Mouse (Mus musculus): ENCODE measurements at regions not wholly inside any gene's neighbourhood (a gene's known extent, or its start where the extent isn't known, plus 50 kb on each side); places are given as distances from the start of the nearest gene placed in this dataset.

DNA sequence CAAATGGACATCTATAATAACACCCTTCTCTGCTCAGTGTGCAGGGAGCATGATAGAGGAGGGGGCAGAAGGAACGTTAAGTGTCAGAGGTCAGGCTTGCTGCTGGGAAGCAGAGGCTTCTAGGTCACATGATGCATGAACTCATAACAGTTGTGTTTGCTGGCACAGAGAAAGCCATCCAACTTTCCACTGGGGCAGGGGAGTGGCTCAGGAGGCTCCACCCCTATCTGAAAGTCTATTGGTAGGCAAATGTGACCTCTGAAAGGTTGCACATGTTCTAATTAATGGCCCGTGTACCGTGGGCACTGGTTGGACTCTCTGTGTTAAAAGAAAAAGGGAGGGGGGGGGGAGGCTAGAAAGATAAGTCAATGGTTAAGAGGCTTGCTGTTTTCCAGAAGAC is 224.6 kb downstream of the Slc16a7 start:
- Histone ChIP-seq H3K9ac (replicated peaks; ENCODE audit: low read length) (no peak overlapping the region), H3K9me3 (replicated peaks; ENCODE audit: control insufficient read depth, low read length) (no peaks in the 10 kb centered on the region), H3K27ac (replicated peaks; ENCODE audit: low read depth, low read length) (no peak overlapping the region), H3K27me3 (ENCODE audit: control insufficient read depth, insufficient read depth, low read length) (no peaks in the 10 kb centered on the region), H3K4me3 (ENCODE audit: low read depth, low read length) (no peak overlapping the region), H3K4me2 (ENCODE audit: low read depth, low read length) (no peak overlapping the region), H3K4me1 (ENCODE audit: control insufficient read depth, insufficient read depth, low read length) (no peaks in the 10 kb centered on the region), H3K36me3 (replicated peaks; ENCODE audit: control insufficient read depth, insufficient read depth, low read depth, low read length) (no peaks in the 10 kb centered on the region)
- no peak for DNase-seq (ENCODE audit: low spot score)
- 46% methylated on average over 3 of the region's 3 CpGs for WGBS
- 0 out of 2 replicates have a peak, but pooled peaks have one; percentile 44 for ATAC-seq (replicated peaks; ENCODE audit: insufficient number of reproducible peaks, low FRiP score, low TSS enrichment, low read depth)

DNA sequence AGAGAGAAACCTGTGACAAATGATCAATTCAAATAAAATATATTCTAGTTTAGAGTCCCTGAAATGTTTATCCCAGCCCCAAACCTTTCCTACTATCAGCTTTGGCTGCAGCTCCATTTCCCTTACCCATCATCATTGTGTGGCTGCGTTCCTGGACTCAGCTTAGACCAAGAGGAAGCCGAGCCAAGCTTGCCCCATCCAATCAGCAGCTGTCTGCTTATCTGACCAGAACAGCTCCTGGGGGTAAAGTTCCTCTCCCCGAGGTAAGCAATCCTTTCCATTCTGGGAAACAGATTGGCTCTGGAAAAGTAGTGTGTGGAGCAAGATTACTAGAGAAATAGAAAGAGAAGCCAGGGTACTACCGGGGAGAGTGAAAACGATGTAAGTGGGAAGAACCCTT is 228.2 kb downstream of the Slc16a7 start:
- no peak overlapping the region for H3K27ac ChIP-seq (replicated peaks; ENCODE audit: low read depth, low read length)
- no peak overlapping the region for H3K9ac ChIP-seq (replicated peaks; ENCODE audit: low read length)
- 59% methylated on average over 5 of the region's 5 CpGs for WGBS
- no peak for DNase-seq (ENCODE audit: low spot score)
- no peaks in the 10 kb centered on the region for H3K4me1 ChIP-seq (ENCODE audit: control insufficient read depth, insufficient read depth, low read length)
- no peak for ATAC-seq (replicated peaks; ENCODE audit: insufficient number of reproducible peaks, low FRiP score, low TSS enrichment, low read depth)
- no peaks in the 10 kb centered on the region for H3K36me3 ChIP-seq (replicated peaks; ENCODE audit: control insufficient read depth, insufficient read depth, low read depth, low read length)
- no peak overlapping the region for H3K4me3 ChIP-seq (ENCODE audit: low read depth, low read length)
- no peaks in the 10 kb centered on the region for H3K27me3 ChIP-seq (ENCODE audit: control insufficient read depth, insufficient read depth, low read length)
- H3K9me3 ChIP-seq (replicated peaks; ENCODE audit: control insufficient read depth, low read length) = no peaks in the 10 kb centered on the region
- H3K4me2 ChIP-seq (ENCODE audit: low read depth, low read length) = no peak overlapping the region

GRCm38 (mm10) chr10:125148753-125149152 is 240.5 kb downstream of the Slc16a7 start:
- ATAC-seq (replicated peaks; ENCODE audit: insufficient number of reproducible peaks, low FRiP score, low TSS enrichment, low read depth) = no peak
- no peak overlapping the region for H3K27ac ChIP-seq (replicated peaks; ENCODE audit: low read depth, low read length)
- H3K9me3 ChIP-seq (replicated peaks; ENCODE audit: control insufficient read depth, low read length) = no peaks in the 10 kb centered on the region
- no peak overlapping the region for H3K4me2 ChIP-seq (ENCODE audit: low read depth, low read length)
- no peak overlapping the region for H3K4me3 ChIP-seq (ENCODE audit: low read depth, low read length)
- DNase-seq (ENCODE audit: low spot score) = peak; percentile 16
- no peaks in the 10 kb centered on the region for H3K36me3 ChIP-seq (replicated peaks; ENCODE audit: control insufficient read depth, insufficient read depth, low read depth, low read length)
- no peaks in the 10 kb centered on the region for H3K4me1 ChIP-seq (ENCODE audit: control insufficient read depth, insufficient read depth, low read length)
- H3K9ac ChIP-seq (replicated peaks; ENCODE audit: low read length) = no peak overlapping the region
- H3K27me3 ChIP-seq (ENCODE audit: control insufficient read depth, insufficient read depth, low read length) = no peaks in the 10 kb centered on the region
- 25% methylated on average over 2 of the region's 2 CpGs for WGBS

- H3K4me1 ChIP-seq (ENCODE audit: control insufficient read depth, insufficient read depth, low read length) = no peaks in the 10 kb centered on the region
- no peaks in the 10 kb centered on the region for H3K36me3 ChIP-seq (replicated peaks; ENCODE audit: control insufficient read depth, insufficient read depth, low read depth, low read length)
- no peak overlapping the region for H3K27ac ChIP-seq (replicated peaks; ENCODE audit: low read depth, low read length)
- DNase-seq (ENCODE audit: low spot score) (no peak), ATAC-seq (replicated peaks; ENCODE audit: insufficient number of reproducible peaks, low FRiP score, low TSS enrichment, low read depth) (no peak)
- H3K27me3 ChIP-seq (ENCODE audit: control insufficient read depth, insufficient read depth, low read length) = no peaks in the 10 kb centered on the region
- no peaks in the 10 kb centered on the region for H3K9me3 ChIP-seq (replicated peaks; ENCODE audit: control insufficient read depth, low read length)
- H3K4me3 ChIP-seq (ENCODE audit: low read depth, low read length) = no peak overlapping the region
- H3K9ac ChIP-seq (replicated peaks; ENCODE audit: low read length) = no peak overlapping the region
- no peak overlapping the region for H3K4me2 ChIP-seq (ENCODE audit: low read depth, low read length)
These were observed 242.0 kb downstream of the Slc16a7 start for GRCm38 (mm10) chr10:125147239-125147782.

DNA sequence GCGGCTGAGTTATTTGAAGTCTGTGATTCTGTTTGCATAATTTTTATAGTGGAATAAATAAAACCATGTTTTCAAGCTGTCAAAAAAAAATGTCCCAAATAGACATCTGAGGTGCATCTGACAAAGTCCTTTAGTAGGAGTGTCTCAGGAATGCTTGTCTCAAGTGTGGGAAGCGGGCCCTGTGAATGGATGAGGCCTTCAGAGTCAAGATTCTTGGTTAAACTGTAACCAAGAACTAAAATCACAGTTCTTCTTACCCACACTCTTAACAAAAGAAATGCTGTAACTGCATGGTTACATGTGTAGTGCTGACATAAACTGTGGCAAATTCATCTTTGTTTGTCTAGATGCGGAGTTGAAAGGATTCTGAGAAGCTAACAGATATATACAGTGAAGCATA is 242.9 kb downstream of the Slc16a7 start:
- Histone ChIP-seq H3K4me3 (ENCODE audit: low read depth, low read length) (no peak overlapping the region), H3K4me1 (ENCODE audit: control insufficient read depth, insufficient read depth, low read length) (no peaks in the 10 kb centered on the region), H3K9ac (replicated peaks; ENCODE audit: low read length) (no peak overlapping the region), H3K27ac (replicated peaks; ENCODE audit: low read depth, low read length) (no peak overlapping the region), H3K4me2 (ENCODE audit: low read depth, low read length) (no peak overlapping the region), H3K27me3 (ENCODE audit: control insufficient read depth, insufficient read depth, low read length) (no peaks in the 10 kb centered on the region), H3K36me3 (replicated peaks; ENCODE audit: control insufficient read depth, insufficient read depth, low read depth, low read length) (no peaks in the 10 kb centered on the region), H3K9me3 (replicated peaks; ENCODE audit: control insufficient read depth, low read length) (no peaks in the 10 kb centered on the region)
- 92% methylated on average over 3 of the region's 3 CpGs for WGBS
- DNase-seq (ENCODE audit: low spot score) (no peak), ATAC-seq (replicated peaks; ENCODE audit: insufficient number of reproducible peaks, low FRiP score, low TSS enrichment, low read depth) (no peak)

DNA sequence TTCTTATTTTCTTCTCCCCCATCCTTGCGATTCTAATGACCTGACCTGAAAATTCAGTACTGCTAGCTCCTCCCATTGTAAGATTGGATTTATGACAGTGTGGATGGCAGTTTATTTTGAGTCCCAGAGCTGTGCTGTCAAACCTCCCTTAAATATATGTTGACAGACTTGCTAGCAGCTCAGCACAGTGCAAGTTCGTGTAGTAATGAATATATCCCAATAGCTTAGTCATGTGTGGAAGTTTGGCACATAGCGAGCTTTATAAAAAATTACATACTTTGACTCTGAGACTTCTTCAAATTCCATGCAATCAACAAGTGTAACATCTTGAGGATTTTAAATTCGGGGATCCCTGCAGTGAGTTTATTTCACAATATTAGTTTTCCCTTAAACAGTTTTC is 243.5 kb downstream of the Slc16a7 start:
- 90% methylated on average over 4 of the region's 4 CpGs for WGBS
- H3K27me3 ChIP-seq (ENCODE audit: control insufficient read depth, insufficient read depth, low read length) = no peaks in the 10 kb centered on the region
- H3K9ac ChIP-seq (replicated peaks; ENCODE audit: low read length) = no peak overlapping the region
- no peak overlapping the region for H3K4me3 ChIP-seq (ENCODE audit: low read depth, low read length)
- no peak for DNase-seq (ENCODE audit: low spot score)
- no peak overlapping the region for H3K4me2 ChIP-seq (ENCODE audit: low read depth, low read length)
- H3K9me3 ChIP-seq (replicated peaks; ENCODE audit: control insufficient read depth, low read length) = no peaks in the 10 kb centered on the region
- no peak for ATAC-seq (replicated peaks; ENCODE audit: insufficient number of reproducible peaks, low FRiP score, low TSS enrichment, low read depth)
- H3K4me1 ChIP-seq (ENCODE audit: control insufficient read depth, insufficient read depth, low read length) = no peaks in the 10 kb centered on the region
- no peak overlapping the region for H3K27ac ChIP-seq (replicated peaks; ENCODE audit: low read depth, low read length)
- no peaks in the 10 kb centered on the region for H3K36me3 ChIP-seq (replicated peaks; ENCODE audit: control insufficient read depth, insufficient read depth, low read depth, low read length)

GRCm38 (mm10) chr10:125121762-125122161 is 267.5 kb downstream of the Slc16a7 start:
- Histone ChIP-seq H3K9ac (replicated peaks; ENCODE audit: low read length) (no peak overlapping the region), H3K36me3 (replicated peaks; ENCODE audit: control insufficient read depth, insufficient read depth, low read depth, low read length) (no peaks in the 10 kb centered on the region), H3K4me3 (ENCODE audit: low read depth, low read length) (no peak overlapping the region), H3K9me3 (replicated peaks; ENCODE audit: control insufficient read depth, low read length) (no peaks in the 10 kb centered on the region), H3K27ac (replicated peaks; ENCODE audit: low read depth, low read length) (no peak overlapping the region), H3K27me3 (ENCODE audit: control insufficient read depth, insufficient read depth, low read length) (no peaks in the 10 kb centered on the region), H3K4me1 (ENCODE audit: control insufficient read depth, insufficient read depth, low read length) (no peaks in the 10 kb centered on the region), H3K4me2 (ENCODE audit: low read depth, low read length) (no peak overlapping the region)
- DNase-seq (ENCODE audit: low spot score) (no peak), ATAC-seq (replicated peaks; ENCODE audit: insufficient number of reproducible peaks, low FRiP score, low TSS enrichment, low read depth) (no peak)
- 86% methylated on average over 5 of the region's 5 CpGs for WGBS

- 38% methylated on average over 1 of the region's 1 CpGs for WGBS
- no peaks in the 10 kb centered on the region for H3K36me3 ChIP-seq (replicated peaks; ENCODE audit: control insufficient read depth, insufficient read depth, low read depth, low read length)
- H3K4me2 ChIP-seq (ENCODE audit: low read depth, low read length) = no peak overlapping the region
- H3K9me3 ChIP-seq (replicated peaks; ENCODE audit: control insufficient read depth, low read length) = no peaks in the 10 kb centered on the region
- no peak overlapping the region for H3K9ac ChIP-seq (replicated peaks; ENCODE audit: low read length)
- no peak overlapping the region for H3K27ac ChIP-seq (replicated peaks; ENCODE audit: low read depth, low read length)
- H3K27me3 ChIP-seq (ENCODE audit: control insufficient read depth, insufficient read depth, low read length) = no peaks in the 10 kb centered on the region
- no peaks in the 10 kb centered on the region for H3K4me1 ChIP-seq (ENCODE audit: control insufficient read depth, insufficient read depth, low read length)
- no peak overlapping the region for H3K4me3 ChIP-seq (ENCODE audit: low read depth, low read length)
- no peak for ATAC-seq (replicated peaks; ENCODE audit: insufficient number of reproducible peaks, low FRiP score, low TSS enrichment, low read depth)
- peak; percentile 32 for DNase-seq (ENCODE audit: low spot score)
These were observed 274.9 kb downstream of the Slc16a7 start for GRCm38 (mm10) chr10:125114318-125114717.
